Comparison of ENCODE assay signal across 10 mouse cellular contexts in genomic region chr4:137728399-137729154, GRCm38 (mm10).
DNase-seq lines count a peak whose midpoint lies in the region; ATAC-seq lines count a peak whose summit lies in the region.
"Had no signal": no experiment of that assay in that cellular context is flagged by ENCODE, and none has a peak within 500 bp of the region (broad histone marks: within the 10 kb centered on the region; RNA-seq: fewer than 3 reads in every experiment).

No protein-coding gene starts in this region.

- peaks cover 21% of the 10 kb centered on the region for H3K4me1 ChIP-seq in intestine, embryonic 16.5 days (ENCODE audit: control insufficient read depth, insufficient read depth, low read length)
- H3K4me1 ChIP-seq in neural tube, embryonic 11.5 days (ENCODE audit: control insufficient read depth, insufficient read depth, low read length) = peaks cover 15% of the 10 kb centered on the region

- H3K4me3 ChIP-seq in intestine, embryonic 16.5 days (ENCODE audit: low read length) = peak overlapping the region; percentile 12; the same call in 1 of the 2 replicates
- H3K4me3 ChIP-seq in neural tube, embryonic 11.5 days (ENCODE audit: low read depth, low read length) = peak overlapping the region; percentile 20
- H3K4me3 ChIP-seq: erythroblast, embryonic 14.5 days had no signal

- peak overlapping the region; percentile 23; the same call in 1 of the 2 replicates for H3K4me2 ChIP-seq in intestine, embryonic 16.5 days (ENCODE audit: low read depth, low read length)
- peak overlapping the region; percentile 47 for H3K4me2 ChIP-seq in neural tube, embryonic 11.5 days (ENCODE audit: low read depth)

- no peaks in the 10 kb centered on the region for H3K9me3 ChIP-seq in intestine, embryonic 16.5 days (ENCODE audit: control insufficient read depth, low read length)
- no peaks in the 10 kb centered on the region for H3K9me3 ChIP-seq in neural tube, embryonic 11.5 days (ENCODE audit: control insufficient read depth, low read length)

- H3K36me3 ChIP-seq in intestine, embryonic 16.5 days (ENCODE audit: control insufficient read depth, insufficient read depth, low read length) = no peaks in the 10 kb centered on the region
- no peaks in the 10 kb centered on the region for H3K36me3 ChIP-seq in neural tube, embryonic 11.5 days (ENCODE audit: control insufficient read depth, insufficient read depth, low read length)

- 0 out of 2 replicates have a peak, but pooled peaks have one; percentile 22 for ATAC-seq in intestine, embryonic 16.5 days
- peak; percentile 56; the same call in 1 of the 2 replicates for ATAC-seq in neural tube, embryonic 11.5 days (ENCODE audit: insufficient read depth, low FRiP score, low TSS enrichment)

- peaks cover 29% of the 10 kb centered on the region for H3K27me3 ChIP-seq in intestine, embryonic 16.5 days (replicated peaks; ENCODE audit: control insufficient read depth, insufficient read depth, low read length)
- peaks cover 15% of the 10 kb centered on the region; the same call in 1 of the 2 replicates for H3K27me3 ChIP-seq in neural tube, embryonic 11.5 days (ENCODE audit: control insufficient read depth, insufficient read depth, low read length)

- peak overlapping the region; percentile 25; the same call in 1 of the 2 replicates for H3K9ac ChIP-seq in intestine, embryonic 16.5 days (ENCODE audit: low read depth, low read length)
- peak overlapping the region; percentile 8 for H3K9ac ChIP-seq in neural tube, embryonic 11.5 days (ENCODE audit: low read length)

- DNase-seq in gastrocnemius, postnatal 14 days = peak; percentile 37
- no peak for DNase-seq in gastrocnemius, postnatal 25 days
- peak; percentile 51 for DNase-seq in thymus, postnatal 4 days
- no peak for DNase-seq in thymus, postnatal 0 days (ENCODE audit: low spot score)
- peak; percentile 76 for DNase-seq in neural tube, embryonic 11.5 days (ENCODE audit: low spot score)
- DNase-seq in spleen, adult 18-20 months = no peak
- no peak for DNase-seq in spleen, adult 12 weeks (ENCODE audit: low spot score)

- no peak overlapping the region for H3K27ac ChIP-seq in intestine, embryonic 16.5 days (ENCODE audit: low read length)
- no peak overlapping the region for H3K27ac ChIP-seq in neural tube, embryonic 11.5 days (ENCODE audit: low read depth, low read length)
- H3K27ac ChIP-seq: macrophage had no signal

- 11% methylated on average over 17 of the region's 17 CpGs for WGBS in intestine, embryonic 16.5 days
- WGBS in neural tube, embryonic 11.5 days = 6% methylated on average over 17 of the region's 17 CpGs

- intact Hi-C loops in gastrocnemius, postnatal 14 days (cut with DNase I; ENCODE audit: low total_unique reads) = loop anchor here (2.0 kb wide), 2 partner anchors 68 to 104 kb away; partner anchors contain the start of gene Alpl

Comparison
In these comparisons a context has a peak if more than half of its experiments do, and no peak if none do; other contexts are left out.
1. DNase-seq: peak in gastrocnemius, postnatal 14 days (single experiment), thymus, postnatal 4 days (single experiment) and neural tube, embryonic 11.5 days (single experiment); none in gastrocnemius, postnatal 25 days (single experiment), thymus, postnatal 0 days (single experiment), spleen, adult 18-20 months (0 of 2) and spleen, adult 12 weeks (single experiment).